Comparison of ENCODE assay signal across 8 mouse cellular contexts in the genomic region with DNA sequence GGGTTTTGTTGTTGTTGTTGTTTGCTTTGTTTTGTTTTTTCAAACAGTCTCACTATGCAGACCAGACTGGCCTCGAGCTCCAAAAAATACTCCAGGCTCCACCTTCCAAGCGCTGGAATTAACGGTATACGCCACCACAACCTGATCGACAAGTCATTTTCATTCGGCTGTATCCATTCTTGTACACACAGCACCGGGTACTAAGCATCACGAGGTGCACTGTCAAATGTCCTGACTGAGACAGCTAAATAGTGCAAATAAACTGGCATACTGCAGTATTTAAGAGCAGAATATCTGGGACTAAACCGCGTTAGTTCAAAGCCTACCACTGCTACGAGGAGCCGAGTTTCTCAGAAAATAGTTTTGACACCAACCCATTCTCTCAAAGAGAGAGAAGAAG. TPM values are rescaled to one million over a fixed set of nuclear protein-coding genes. Genes with fewer than 3 reads are reported as not detected.
DNase-seq lines count a peak whose midpoint lies in the region; ATAC-seq and TF ChIP-seq lines count a peak whose summit lies in the region.

No protein-coding gene starts in this region.

- H3K4me1 ChIP-seq in kidney, postnatal 0 days (replicated peaks; ENCODE audit: insufficient read depth, low read length), result 0 out of 2 replicates have a peak, but pooled peaks cover 8% of the 10 kb centered on the region
- H3K4me1 ChIP-seq in forebrain, embryonic 12.5 days, result peaks cover 20% of the 10 kb centered on the region
- peaks cover 29% of the 10 kb centered on the region for H3K4me1 ChIP-seq in liver, embryonic 15.5 days (replicated peaks)

- peak overlapping the region; percentile 70 for H3K4me3 ChIP-seq in kidney, postnatal 0 days (replicated peaks; ENCODE audit: low read depth, low read length)
- H3K4me3 ChIP-seq in forebrain, embryonic 12.5 days (replicated peaks), result peak overlapping the region; percentile 71
- peak overlapping the region; percentile 89 for H3K4me3 ChIP-seq in liver, embryonic 15.5 days (replicated peaks)

- WGBS in kidney, postnatal 0 days, result 1% methylated on average over 12 of the region's 12 CpGs
- WGBS in forebrain, embryonic 12.5 days, result 2% methylated on average over 12 of the region's 12 CpGs
- 1% methylated on average over 12 of the region's 12 CpGs for WGBS in liver, embryonic 15.5 days (ENCODE audit: insufficient replicate concordance)

- no peaks in the 10 kb centered on the region for H3K9me3 ChIP-seq in kidney, postnatal 0 days (replicated peaks; ENCODE audit: low read length)
- no peaks in the 10 kb centered on the region for H3K9me3 ChIP-seq in forebrain, embryonic 12.5 days
- no peaks in the 10 kb centered on the region for H3K9me3 ChIP-seq in liver, embryonic 15.5 days (replicated peaks)

- peak overlapping the region; percentile 74 for H3K27ac ChIP-seq in kidney, postnatal 0 days
- peak overlapping the region; percentile 74; the same call in 1 of the 2 replicates for H3K27ac ChIP-seq in forebrain, embryonic 12.5 days
- peak overlapping the region; percentile 64 for H3K27ac ChIP-seq in liver, embryonic 15.5 days (replicated peaks)

- DNase-seq in kidney, postnatal 0 days (ENCODE audit: low spot score), result peak; percentile 30
- DNase-seq in kidney, postnatal 25 days, result no peak
- peak; percentile 19 for DNase-seq in T-cell, adult 2 months (ENCODE audit: low spot score)
- no peak for DNase-seq in adrenal gland, adult (ENCODE audit: inconsistent age in 2 of 2, low spot score in 1 of 2)
- DNase-seq in spleen, postnatal 14 days (ENCODE audit: low spot score in 2 of 2), result no peak

- ATAC-seq in kidney, postnatal 0 days (replicated peaks; ENCODE audit: low FRiP score, low read depth), result peak; percentile 34
- ATAC-seq in forebrain, embryonic 12.5 days (ENCODE audit: low FRiP score), result peak; percentile 12; the same call in 1 of the 2 replicates
- ATAC-seq in liver, embryonic 15.5 days (ENCODE audit: insufficient read depth), result peak; percentile 6; the same call in 1 of the 2 replicates
- no peak for ATAC-seq in activated CD4-positive, CD25-positive, alpha-beta regulatory T cell, adult 4 months

- peak overlapping the region; percentile 93 for H3K4me2 ChIP-seq in kidney, postnatal 0 days (ENCODE audit: low read length)
- peak overlapping the region; percentile 86 for H3K4me2 ChIP-seq in forebrain, embryonic 12.5 days
- peak overlapping the region; percentile 95 for H3K4me2 ChIP-seq in liver, embryonic 15.5 days

- no peak for TF ChIP-seq CTCF in kidney, postnatal 0 days (IDR thresholded peaks at IDR 0.05; ENCODE audit: low read depth)

- H3K9ac ChIP-seq in kidney, postnatal 0 days (ENCODE audit: low read depth, low read length), result peak overlapping the region; percentile 72
- peak overlapping the region; percentile 63 for H3K9ac ChIP-seq in forebrain, embryonic 12.5 days
- peak overlapping the region; percentile 62 for H3K9ac ChIP-seq in liver, embryonic 15.5 days

- H3K36me3 ChIP-seq in kidney, postnatal 0 days (ENCODE audit: insufficient read depth, low read length), result no peaks in the 10 kb centered on the region
- H3K36me3 ChIP-seq in forebrain, embryonic 12.5 days (replicated peaks), result peaks cover 19% of the 10 kb centered on the region
- H3K36me3 ChIP-seq in liver, embryonic 15.5 days (replicated peaks), result peaks cover 24% of the 10 kb centered on the region

- H3K27me3 ChIP-seq in kidney, postnatal 0 days (ENCODE audit: insufficient read depth, low read length), result no peaks in the 10 kb centered on the region
- no peaks in the 10 kb centered on the region for H3K27me3 ChIP-seq in forebrain, embryonic 12.5 days
- H3K27me3 ChIP-seq in liver, embryonic 15.5 days, result no peaks in the 10 kb centered on the region

RNA-seq across cellular contexts. Expression of a gene that starts 0.6 kb away (rescaled TPM):
- polyA plus RNA-seq in kidney, postnatal 0 days (2015; fragmentation: Nextera tagmentation; extraction: Ambion mirVana), result 13.2 and 14.4 TPM in 2 replicates
- polyA plus RNA-seq in forebrain, embryonic 12.5 days (2016; fragmentation: Nextera tagmentation; extraction: Ambion mirVana), result 30.9 and 34.4 TPM in 2 replicates
- 12.9 and 13.0 TPM in 2 replicates for polyA plus RNA-seq in liver, embryonic 15.5 days (2015; fragmentation: Nextera tagmentation; extraction: Ambion mirVana)
- 10 to 100 TPM; 26.3 to 28.3 TPM for polyA plus RNA-seq in activated CD4-positive, CD25-positive, alpha-beta regulatory T cell, adult 4 months (2017; shearing (Covaris generic))

RNA-seq across cellular contexts. Expression of a gene that starts 37.0 kb away (rescaled TPM):
- 206 and 215 TPM in 2 replicates for polyA plus RNA-seq in kidney, postnatal 0 days (2015; fragmentation: Nextera tagmentation; extraction: Ambion mirVana)
- polyA plus RNA-seq in forebrain, embryonic 12.5 days (2016; fragmentation: Nextera tagmentation; extraction: Ambion mirVana), result 584 and 628 TPM in 2 replicates
- polyA plus RNA-seq in liver, embryonic 15.5 days (2015; fragmentation: Nextera tagmentation; extraction: Ambion mirVana), result 110 and 112 TPM in 2 replicates
- 100 to 1,000 TPM; 110 to 112 TPM for polyA plus RNA-seq in activated CD4-positive, CD25-positive, alpha-beta regulatory T cell, adult 4 months (2017; shearing (Covaris generic))

Comparison
In these comparisons a context has a peak if more than half of its experiments do, and no peak if none do; other contexts are left out.
1. DNase-seq: peak in kidney, postnatal 0 days (single experiment) and T-cell, adult 2 months (single experiment); none in kidney, postnatal 25 days (0 of 2), adrenal gland, adult (0 of 2) and spleen, postnatal 14 days (0 of 2).
2. Peak in every context shown above with its lines, with median percentiles within 50 percentile points of each other: H3K27ac ChIP-seq, H3K4me2 ChIP-seq, H3K4me3 ChIP-seq and H3K9ac ChIP-seq.